Mouse (Mus musculus) right cerebral cortex, postnatal 10 days (tissue): ENCODE results near the gene Pax3.

Source experiments
- DNase-seq, 2 experiments: peaks; one replicate each; pipeline ENCODE4 v3.0.0; 2021; ENCODE audit warnings: low spot score in 2 of 2

The Pax3 gene

GRCm38 (mm10) chr1:78196751-78197311, at the start of gene Pax3:
Pax3 (minus strand) TSS chr1:78197134.
- DNase-seq = no peak

- no peak for DNase-seq
Observed at GRCm38 (mm10) chr1:78234306-78234705, 37.4 kb upstream of the Pax3 start.

- DNase-seq = no peak
Observed at GRCm38 (mm10) chr1:78231901-78232546, 35.1 kb upstream of the Pax3 start.

- DNase-seq = no peak
Observed at GRCm38 (mm10) chr1:78229801-78230200, 32.9 kb upstream of the Pax3 start.

GRCm38 (mm10) chr1:78228771-78229170, 31.8 kb upstream of the Pax3 start:
- no peak for DNase-seq

GRCm38 (mm10) chr1:78218057-78218780, 21.3 kb upstream of the Pax3 start:
- DNase-seq = no peak

- no peak for DNase-seq
Observed at GRCm38 (mm10) chr1:78217151-78218034, 20.5 kb upstream of the Pax3 start.

- DNase-seq = no peak
Observed at GRCm38 (mm10) chr1:78216509-78217141, 19.7 kb upstream of the Pax3 start.

- DNase-seq = no peak
Observed at GRCm38 (mm10) chr1:78215749-78216508, 19.0 kb upstream of the Pax3 start.

GRCm38 (mm10) chr1:78211041-78211440, 14.1 kb upstream of the Pax3 start:
- DNase-seq = no peak

GRCm38 (mm10) chr1:78210568-78210967, 13.6 kb upstream of the Pax3 start:
- DNase-seq = no peak

- no peak for DNase-seq
Observed at GRCm38 (mm10) chr1:78208281-78208814, 11.4 kb upstream of the Pax3 start.

- no peak for DNase-seq
Observed at GRCm38 (mm10) chr1:78204341-78204740, 7.4 kb upstream of the Pax3 start.

- no peak for DNase-seq
Observed at GRCm38 (mm10) chr1:78203622-78204211, 6.8 kb upstream of the Pax3 start.

GRCm38 (mm10) chr1:78203086-78203614, 6.2 kb upstream of the Pax3 start:
- DNase-seq = no peak

GRCm38 (mm10) chr1:78202466-78203085, 5.6 kb upstream of the Pax3 start:
- DNase-seq = no peak

GRCm38 (mm10) chr1:78201251-78202010, 4.5 kb upstream of the Pax3 start:
- DNase-seq = no peak

GRCm38 (mm10) chr1:78200191-78200590, 3.3 kb upstream of the Pax3 start:
- no peak for DNase-seq

GRCm38 (mm10) chr1:78199221-78199620, 2.3 kb upstream of the Pax3 start:
- DNase-seq = no peak
